Mouse (Mus musculus) forebrain, embryonic 11.5 days (tissue): Measurements from ENCODE around the gene Rnf167. TPM values are rescaled to one million over a fixed set of nuclear protein-coding genes. Genes with fewer than 3 reads are reported as not detected.

Source experiments
- ATAC-seq: fragments of 200-750 bp; cut with Nextera tagmentation; replicated peaks from 2 replicates; pipeline ENCODE4 v1.8.0; 2017; ENCODE audit warnings: moderate TSS enrichment; ENCODE audit not compliant: low FRiP score
- DNase-seq: peaks from one replicate; pipeline ENCODE4 v3.0.0-alpha.2; 2017; ENCODE audit warnings: low spot score
- H3K27ac ChIP-seq: fragments of 300-500 bp; sonication (generic); 2 replicates; pipeline ENCODE4 v1.5.1; 2014; ENCODE audit warnings: low read depth, low read length
- H3K27me3 ChIP-seq: fragments of 300-500 bp; sonication (generic); 2 replicates; pipeline ENCODE4 v1.6.1; 2014; ENCODE audit warnings: mild to moderate bottlenecking, low read length, mixed read lengths; ENCODE audit not compliant: control insufficient read depth, insufficient read depth
- H3K36me3 ChIP-seq: fragments of 300-500 bp; sonication (generic); 2 replicates; pipeline ENCODE4 v1.6.1; 2014; ENCODE audit warnings: mild to moderate bottlenecking, low read length, moderate library complexity, mixed read lengths; ENCODE audit not compliant: control insufficient read depth, insufficient read depth
- H3K4me1 ChIP-seq: fragments of 300-500 bp; sonication (generic); replicated peaks from 2 replicates; pipeline ENCODE4 v1.6.1; 2014; ENCODE audit warnings: low read length, mixed read lengths; ENCODE audit not compliant: control insufficient read depth, insufficient read depth
- H3K4me2 ChIP-seq: fragments of 300-500 bp; sonication (generic); 2 replicates; pipeline ENCODE4 v1.6.1; 2014; ENCODE audit warnings: low read depth, mild to moderate bottlenecking, low read length, moderate library complexity, mixed read lengths; ENCODE audit not compliant: severe bottlenecking
- H3K4me3 ChIP-seq: fragments of 300-500 bp; sonication (generic); 2 replicates; pipeline ENCODE4 v1.5.1; 2014; ENCODE audit warnings: low read depth, low read length
- H3K9ac ChIP-seq: fragments of 300-500 bp; sonication (generic); 2 replicates; pipeline ENCODE4 v1.6.1; 2014; ENCODE audit warnings: low read length
- H3K9me3 ChIP-seq: fragments of 300-500 bp; sonication (generic); 2 replicates; pipeline ENCODE4 v1.6.1; 2016; ENCODE audit warnings: low read length, mixed read lengths; ENCODE audit not compliant: control insufficient read depth
- WGBS: fragments of 180-500 bp; shearing (Covaris S2); extraction: QIAGEN DNeasy Blood & Tissue Kit; methylation state at CpG from one replicate; pipeline ENCODE4 v1.1.7; 2014; 5-methylcytosine and 5-hydroxymethylcytosine counted together
- polyA plus RNA-seq: library from polyadenylated mRNA; unstranded; fragments of >200 nt; fragmentation: Nextera tagmentation; extraction: Ambion mirVana; gene quantifications from 2 replicates; pipeline ENCODE4 v1.2.1, GENCODE M21; 2014

Rnf167 gene
- polyA plus RNA-seq = 88.0 and 90.0 TPM in 2 replicates

- peak; percentile 98 for DNase-seq
- Histone ChIP-seq H3K4me3 (peak within 1 kb of the TSS; percentile 60), H3K9me3 (no peaks in the 10 kb centered on the region), H3K36me3 (peaks cover 24% of the 10 kb centered on the region), H3K27me3 (no peaks in the 10 kb centered on the region), H3K27ac (peak within 1 kb of the TSS; percentile 86), H3K4me2 (peak within 1 kb of the TSS; percentile 87), H3K4me1 (peaks cover 23% of the 10 kb centered on the region; the same call in 1 of the 2 replicates), H3K9ac (peak within 1 kb of the TSS; percentile 94)
- WGBS = under 1% methylated on average over 63 of the region's 63 CpGs
- ATAC-seq = peak; percentile 82
These were observed at the start of gene Rnf167, which contains the start of gene Slc25a11 for GRCm38 (mm10) chr11:70646691-70647650. Rnf167 (plus strand) TSS chr11:70647235. Slc25a11 (minus strand) TSS chr11:70647479.

GRCm38 (mm10) chr11:70597301-70597700 is 49.7 kb upstream of the Rnf167 start:
- no peak overlapping the region for H3K9ac ChIP-seq
- H3K9me3 ChIP-seq = no peaks in the 10 kb centered on the region
- H3K4me3 ChIP-seq = no peak overlapping the region
- no peaks in the 10 kb centered on the region for H3K4me1 ChIP-seq
- H3K36me3 ChIP-seq = no peaks in the 10 kb centered on the region; the same call in 1 of the 2 replicates
- H3K27me3 ChIP-seq = no peaks in the 10 kb centered on the region
- WGBS = 88% methylated on average over 6 of the region's 6 CpGs
- H3K4me2 ChIP-seq = no peak overlapping the region
- ATAC-seq (no peak), DNase-seq (no peak)
- no peak overlapping the region for H3K27ac ChIP-seq

- no peak for ATAC-seq
- WGBS = 93% methylated on average over 9 of the region's 9 CpGs
These were observed 48.5 kb upstream of the Rnf167 start for GRCm38 (mm10) chr11:70598451-70598953.

GRCm38 (mm10) chr11:70605024-70605566 is 41.9 kb upstream of the Rnf167 start:
- H3K4me3 ChIP-seq = no peak overlapping the region
- H3K4me2 ChIP-seq = no peak overlapping the region
- no peaks in the 10 kb centered on the region for H3K27me3 ChIP-seq
- H3K36me3 ChIP-seq = no peaks in the 10 kb centered on the region; the same call in 1 of the 2 replicates
- no peaks in the 10 kb centered on the region for H3K4me1 ChIP-seq
- no peak for ATAC-seq
- H3K27ac ChIP-seq = no peak overlapping the region
- DNase-seq = peak; percentile 81
- no peaks in the 10 kb centered on the region for H3K9me3 ChIP-seq
- H3K9ac ChIP-seq = no peak overlapping the region
- WGBS = 67% methylated on average over 14 of the region's 14 CpGs

More at GRCm38 (mm10) chr11:70598451-70598953, 48.5 kb upstream of the Rnf167 start:
- H3K9ac ChIP-seq = no peak overlapping the region
- H3K4me3 ChIP-seq = no peak overlapping the region
- H3K36me3 ChIP-seq = no peaks in the 10 kb centered on the region; the same call in 1 of the 2 replicates
- H3K4me2 ChIP-seq = no peak overlapping the region
- no peak overlapping the region for H3K27ac ChIP-seq
- H3K4me1 ChIP-seq = no peaks in the 10 kb centered on the region
- no peaks in the 10 kb centered on the region for H3K9me3 ChIP-seq
- H3K27me3 ChIP-seq = no peaks in the 10 kb centered on the region
- DNase-seq = no peak

- Histone ChIP-seq H3K36me3 (no peaks in the 10 kb centered on the region; the same call in 1 of the 2 replicates), H3K27ac (no peak overlapping the region), H3K27me3 (no peaks in the 10 kb centered on the region), H3K4me1 (no peaks in the 10 kb centered on the region), H3K4me2 (no peak overlapping the region), H3K9ac (no peak overlapping the region), H3K4me3 (no peak overlapping the region), H3K9me3 (no peaks in the 10 kb centered on the region)
- WGBS = 82% methylated on average over 12 of the region's 12 CpGs
- no peak for ATAC-seq
- DNase-seq = no peak
These were observed 40.3 kb upstream of the Rnf167 start for GRCm38 (mm10) chr11:70606717-70607116.

DNA sequence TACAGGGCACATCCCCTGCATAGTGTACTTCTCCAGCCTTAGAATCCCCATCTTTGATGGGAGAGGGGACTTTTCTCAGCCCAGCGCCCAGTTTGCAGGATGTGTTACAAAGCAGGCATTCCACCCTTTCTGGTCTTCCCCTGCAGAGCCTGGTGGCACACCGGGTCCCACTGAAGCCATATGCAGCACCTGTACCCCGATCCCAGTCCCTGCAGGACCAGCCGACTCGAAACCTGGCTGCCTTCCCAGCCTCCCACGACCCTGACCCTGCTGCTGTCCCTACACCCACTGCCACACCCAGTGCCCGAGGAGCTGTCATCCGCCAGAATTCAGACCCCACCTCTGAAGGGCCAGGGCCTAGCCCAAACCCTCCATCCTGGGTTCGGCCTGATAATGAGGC is 39.4 kb upstream of the Rnf167 start:
- Histone ChIP-seq H3K4me3 (no peak overlapping the region), H3K4me1 (no peaks in the 10 kb centered on the region), H3K4me2 (no peak overlapping the region), H3K9ac (no peak overlapping the region), H3K27me3 (no peaks in the 10 kb centered on the region), H3K36me3 (no peaks in the 10 kb centered on the region; the same call in 1 of the 2 replicates), H3K27ac (no peak overlapping the region), H3K9me3 (no peaks in the 10 kb centered on the region)
- 93% methylated on average over 9 of the region's 9 CpGs for WGBS
- no peak for ATAC-seq
- no peak for DNase-seq

GRCm38 (mm10) chr11:70608381-70609066 is 38.5 kb upstream of the Rnf167 start:
- H3K4me3 ChIP-seq = no peak overlapping the region
- H3K9ac ChIP-seq = no peak overlapping the region
- H3K4me1 ChIP-seq = no peaks in the 10 kb centered on the region
- H3K4me2 ChIP-seq = no peak overlapping the region
- H3K27ac ChIP-seq = no peak overlapping the region
- H3K9me3 ChIP-seq = no peaks in the 10 kb centered on the region
- no peaks in the 10 kb centered on the region; the same call in 1 of the 2 replicates for H3K36me3 ChIP-seq
- no peak for ATAC-seq
- WGBS = 90% methylated on average over 25 of the region's 26 CpGs
- no peaks in the 10 kb centered on the region for H3K27me3 ChIP-seq
- DNase-seq = peak; percentile 62

DNA sequence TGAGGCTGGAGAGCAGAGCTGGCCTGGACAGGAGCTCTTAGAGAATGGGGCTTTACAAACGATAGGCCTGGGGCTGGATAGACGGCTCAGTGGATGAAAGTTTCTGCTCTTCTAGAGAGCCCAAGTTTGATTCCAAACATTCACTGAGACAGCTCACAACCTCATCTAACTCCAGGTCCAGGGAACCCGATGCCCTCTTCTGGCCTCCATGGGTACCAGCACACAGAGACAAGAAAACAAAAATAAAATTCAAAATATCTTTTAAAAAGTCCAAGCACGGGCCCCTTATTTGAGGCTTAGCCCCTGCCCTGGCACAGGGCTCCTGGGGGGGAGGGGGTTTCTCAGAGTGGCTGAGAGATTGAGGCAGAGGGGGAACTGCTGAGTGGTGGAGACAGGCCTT is 36.3 kb upstream of the Rnf167 start:
- H3K4me3 ChIP-seq = no peak overlapping the region
- H3K27ac ChIP-seq = no peak overlapping the region
- WGBS = 88% methylated on average over 4 of the region's 4 CpGs

More for the DNA sequence above, 36.3 kb upstream of the Rnf167 start:
- ATAC-seq = no peak
- peak; percentile 32 for DNase-seq
- Histone ChIP-seq H3K36me3 (no peaks in the 10 kb centered on the region; the same call in 1 of the 2 replicates), H3K4me1 (peaks cover 6% of the 10 kb centered on the region), H3K9me3 (no peaks in the 10 kb centered on the region), H3K27me3 (no peaks in the 10 kb centered on the region; the same call in 1 of the 2 replicates), H3K4me2 (no peak overlapping the region), H3K9ac (no peak overlapping the region)
